Mouse (Mus musculus) T-helper 1 cell (primary cell): Measurements from ENCODE around the gene Dglucy.
"Not testable (repeated sequence)": the region's sequence is repeated elsewhere in the genome, so short reads cannot be mapped to it uniquely, and the experiment has no call there.

Experiments
- in situ Hi-C: fragments of 300-600 bp; cut with MboI, MseI; formaldehyde crosslinking; loops from one replicate; pipeline ENCODE4 v1.15.1; 2025; ENCODE audit warnings: high pct_unique_total_duplicates

Gene Dglucy

DNA sequence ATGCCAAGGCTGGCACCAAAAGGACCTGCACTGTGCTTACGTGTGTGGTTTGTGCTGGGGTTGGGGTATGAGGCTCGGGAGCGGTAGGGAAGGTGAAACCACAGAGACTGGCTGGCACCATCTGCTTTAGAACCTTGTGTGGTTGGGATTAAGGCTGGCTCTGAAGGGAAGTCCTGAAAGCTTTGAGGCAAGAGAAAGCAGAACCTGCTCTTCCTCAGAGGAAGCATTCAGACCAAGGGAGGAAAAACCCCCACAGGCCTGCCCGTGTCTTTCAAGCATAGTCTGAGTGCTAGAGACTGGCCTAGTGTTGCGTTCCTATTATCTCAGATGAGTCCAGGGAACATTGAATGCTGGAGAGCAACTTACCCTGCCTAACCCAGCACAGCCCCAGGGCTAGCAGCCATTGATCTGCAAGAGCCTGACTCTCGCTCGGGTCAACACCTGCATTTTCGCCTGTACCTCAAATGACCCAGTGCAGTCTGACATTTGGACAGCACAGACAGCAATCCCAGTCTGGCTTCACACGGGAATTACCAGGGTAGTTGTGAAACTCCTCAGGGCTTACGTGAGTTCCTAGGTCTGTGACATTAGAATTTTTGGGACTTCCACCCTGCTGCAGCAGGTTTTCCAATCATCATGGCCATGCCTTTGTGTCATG, 452 bp upstream of the Dglucy start:
- in situ Hi-C loops: no loop called here

DNA sequence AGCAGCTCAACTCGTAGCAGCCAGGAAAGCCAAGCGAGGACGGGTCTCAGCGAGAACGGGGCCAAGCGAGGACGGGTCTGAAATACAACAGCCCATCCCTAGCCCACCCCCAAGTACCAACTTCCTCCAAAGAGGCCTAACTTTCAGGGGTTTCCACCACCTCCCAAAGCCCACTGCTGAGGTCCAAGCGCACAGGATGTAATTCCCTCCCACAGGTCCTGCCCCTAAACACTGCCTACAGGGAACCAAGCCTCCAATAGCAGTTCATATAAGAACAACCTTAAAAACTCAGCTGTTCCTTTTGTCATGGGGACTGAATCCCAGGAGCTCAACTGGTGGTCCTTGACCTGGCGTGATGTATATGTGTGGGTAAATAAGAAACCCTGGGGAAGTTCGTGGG, 1.6 kb downstream of the Dglucy start:
- in situ Hi-C loops: no loop called here

DNA sequence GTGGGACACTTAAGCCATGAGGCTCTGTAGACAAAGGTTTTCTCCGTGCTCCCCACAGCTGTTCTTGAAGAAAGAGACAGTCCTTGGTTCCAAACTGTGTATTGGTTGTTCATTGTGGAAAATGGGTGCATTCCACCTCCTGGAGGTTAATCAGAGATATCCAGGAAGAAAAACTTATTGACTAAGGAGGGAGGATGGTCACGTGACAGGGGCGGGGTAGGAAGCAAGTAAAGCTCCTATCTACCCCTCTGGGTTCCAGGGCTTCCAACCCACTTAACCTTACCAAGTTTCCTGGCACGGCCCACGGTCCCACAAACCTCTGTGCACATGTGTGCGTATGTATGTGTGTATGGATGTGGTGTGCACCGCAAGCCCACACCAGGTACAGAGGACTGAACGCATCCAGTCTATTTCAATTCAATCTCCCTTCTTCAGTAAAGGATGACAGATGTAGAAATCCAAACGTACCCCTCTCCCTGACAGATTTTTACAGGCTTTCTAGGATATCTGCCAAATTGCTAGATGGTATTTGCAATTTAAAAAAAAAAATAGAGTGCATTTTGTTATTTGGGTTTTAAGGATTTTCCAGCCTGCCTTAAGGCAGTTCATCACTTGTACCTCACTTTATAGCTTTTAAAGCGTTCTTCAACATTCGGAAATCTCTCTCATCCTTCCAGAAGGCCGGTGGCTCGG, 2.7 kb downstream of the Dglucy start:
- in situ Hi-C loops: no loop called here

DNA sequence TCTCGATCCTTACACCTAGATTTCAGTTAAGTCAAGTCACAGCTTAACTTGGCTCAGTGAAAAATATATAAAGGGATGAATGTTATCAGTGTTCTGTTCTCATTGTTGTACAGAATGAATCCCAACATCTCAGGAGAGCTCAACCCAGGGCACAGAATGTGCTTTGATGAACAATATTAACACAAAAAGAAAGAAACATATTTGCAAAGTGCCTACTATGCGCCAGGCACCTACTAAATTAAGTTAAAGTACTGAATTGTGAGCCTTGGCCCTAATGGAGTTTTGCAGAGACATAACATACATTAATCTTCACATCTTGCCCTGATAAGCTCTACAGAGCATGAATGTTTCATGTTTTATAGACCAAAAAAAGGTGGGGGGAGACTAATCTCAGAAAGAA, 5.3 kb downstream of the Dglucy start:
- in situ Hi-C loops: no loop called here

DNA sequence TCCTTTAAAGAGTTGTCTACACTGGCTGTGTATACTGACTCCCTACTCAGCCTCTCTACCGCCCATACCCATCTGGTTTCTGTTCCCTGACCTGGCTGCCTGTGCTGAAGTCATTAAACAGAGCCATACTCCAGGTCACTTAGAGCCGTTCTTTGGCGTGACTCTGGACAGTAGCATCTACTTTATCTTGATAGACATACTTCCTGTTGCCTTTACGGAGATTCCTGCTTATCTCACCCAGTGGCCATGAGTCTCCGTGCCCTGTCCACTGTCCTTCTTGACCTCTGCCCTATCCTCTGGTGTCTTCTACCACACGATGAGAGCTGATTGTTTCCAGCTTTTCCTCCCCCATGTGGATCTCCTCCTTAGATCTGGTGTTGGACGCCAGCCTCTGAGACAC, 6.5 kb downstream of the Dglucy start:
- in situ Hi-C loops: no loop called here

DNA sequence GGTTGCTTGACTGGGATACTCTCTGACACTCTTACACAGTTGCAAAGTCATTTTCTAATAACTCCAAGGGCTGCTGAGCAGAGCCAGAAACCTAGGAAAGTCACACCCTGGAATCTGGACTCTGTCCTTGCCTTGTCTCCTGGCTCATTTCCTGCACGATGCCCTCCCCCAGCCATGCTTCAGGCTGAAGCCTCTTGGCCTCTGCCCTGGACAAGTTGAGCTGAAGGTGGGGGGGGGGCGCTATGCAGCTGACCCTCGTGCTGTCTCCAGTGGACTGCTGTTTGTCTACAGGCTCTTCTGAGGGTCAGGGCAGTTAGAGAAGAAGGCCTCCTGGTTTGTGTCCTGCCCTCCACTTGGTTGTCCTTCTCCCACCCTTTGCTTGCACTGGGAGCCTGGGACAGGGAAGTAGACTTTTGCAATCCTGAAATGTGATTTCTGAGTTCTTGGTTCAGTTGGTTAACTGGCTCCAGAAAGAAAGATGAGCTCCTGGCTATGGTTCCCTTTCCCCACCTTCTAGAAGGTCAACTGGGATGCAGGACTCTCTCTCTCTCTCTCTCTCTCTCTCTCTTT, 11.2 kb downstream of the Dglucy start:
- in situ Hi-C loops: loop anchor here (5.0 kb wide), 1 partner anchor 42 kb away; no protein-coding TSS in a partner anchor

DNA sequence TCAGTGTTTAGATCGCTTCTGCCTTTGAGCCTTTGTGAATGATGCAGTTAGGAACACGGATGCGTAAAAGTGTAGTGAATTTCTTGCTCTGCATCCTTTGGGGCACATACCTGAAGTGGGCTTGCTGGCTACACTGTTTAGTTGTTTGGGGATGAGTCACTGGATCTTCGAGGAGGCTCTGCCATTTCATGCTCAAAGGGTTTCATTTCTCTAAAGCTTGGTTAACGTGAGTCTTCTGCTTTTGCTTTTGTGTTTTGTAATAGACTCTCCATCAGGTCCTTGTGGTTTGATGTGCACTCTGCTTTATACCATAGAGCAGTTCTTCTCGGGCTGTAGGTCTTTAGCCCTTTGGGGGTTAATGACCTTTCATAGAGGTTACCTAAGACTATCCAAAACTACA, 12.6 kb downstream of the Dglucy start:
- in situ Hi-C loops: loop anchor here (5.0 kb wide), 1 partner anchor 41 kb away; no protein-coding TSS in a partner anchor

DNA sequence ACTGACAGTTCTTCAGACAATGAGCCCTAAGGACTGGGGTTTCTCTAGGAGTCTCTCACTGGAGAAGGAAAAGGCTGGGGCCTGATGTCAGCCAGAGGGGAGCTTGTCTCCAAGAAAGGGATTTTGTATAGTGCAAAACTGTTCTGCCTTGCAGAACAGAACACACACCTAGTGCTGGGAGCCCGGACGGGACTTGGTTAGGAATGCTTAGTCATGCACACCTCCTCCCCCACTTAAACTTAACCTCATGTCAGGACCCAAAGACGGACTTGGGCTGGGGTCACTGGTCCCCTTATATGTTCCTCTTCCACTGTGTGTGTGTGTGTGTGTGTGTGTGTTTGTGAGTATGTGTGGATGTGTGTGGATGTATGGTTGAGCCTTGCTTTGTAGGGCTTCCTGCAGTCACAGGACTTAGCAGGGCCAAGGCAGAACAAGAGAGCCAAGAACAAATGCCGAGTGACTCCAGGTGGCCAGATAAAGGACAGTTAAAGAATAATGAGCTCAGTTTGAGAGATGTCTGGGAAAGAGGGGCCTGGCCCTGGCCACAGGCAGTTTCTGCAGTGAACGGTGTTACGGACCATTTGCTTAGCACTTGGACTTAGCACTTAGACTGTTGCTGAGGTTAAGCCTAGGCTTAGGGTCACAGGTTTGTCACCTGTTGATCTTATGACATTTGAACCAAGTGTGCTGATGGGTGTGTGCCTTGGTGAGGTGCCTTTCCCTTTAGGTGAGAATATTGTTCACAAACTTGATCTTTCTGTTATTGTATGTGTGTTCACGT, 15.8 kb downstream of the Dglucy start:
- in situ Hi-C loops: loop anchor here (5.0 kb wide), 1 partner anchor 38 kb away; no protein-coding TSS in a partner anchor

DNA sequence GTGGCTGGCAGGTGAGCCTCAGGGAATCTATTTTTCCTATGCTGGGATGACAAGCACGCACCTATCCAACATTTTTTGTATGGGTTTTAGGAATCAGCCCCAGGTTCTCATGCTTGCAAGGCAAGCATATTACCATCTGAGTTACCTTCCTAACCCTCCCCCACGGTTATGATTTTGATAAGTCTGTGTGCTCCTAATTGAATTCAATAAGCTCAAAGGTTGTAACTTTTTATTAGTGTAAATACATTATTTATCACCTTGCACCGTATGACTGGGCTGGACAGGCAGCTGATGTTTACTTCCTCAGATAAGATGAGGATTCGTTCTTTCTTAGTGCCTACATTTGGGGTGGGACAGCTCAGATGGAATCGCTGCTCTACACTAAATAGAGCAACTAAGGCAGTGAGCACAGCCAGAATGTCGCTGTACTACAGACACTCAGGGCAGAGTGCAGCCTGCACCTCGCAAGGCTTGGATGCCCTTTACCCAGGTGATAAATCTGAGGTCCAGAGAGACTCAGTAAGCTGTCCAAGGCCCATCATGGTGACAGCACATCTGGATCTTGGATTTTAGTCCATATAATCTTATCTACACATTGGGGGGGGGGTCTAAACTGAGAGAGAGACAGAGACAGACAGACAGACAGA, 16.7 kb downstream of the Dglucy start:
- in situ Hi-C loops: no loop called here

DNA sequence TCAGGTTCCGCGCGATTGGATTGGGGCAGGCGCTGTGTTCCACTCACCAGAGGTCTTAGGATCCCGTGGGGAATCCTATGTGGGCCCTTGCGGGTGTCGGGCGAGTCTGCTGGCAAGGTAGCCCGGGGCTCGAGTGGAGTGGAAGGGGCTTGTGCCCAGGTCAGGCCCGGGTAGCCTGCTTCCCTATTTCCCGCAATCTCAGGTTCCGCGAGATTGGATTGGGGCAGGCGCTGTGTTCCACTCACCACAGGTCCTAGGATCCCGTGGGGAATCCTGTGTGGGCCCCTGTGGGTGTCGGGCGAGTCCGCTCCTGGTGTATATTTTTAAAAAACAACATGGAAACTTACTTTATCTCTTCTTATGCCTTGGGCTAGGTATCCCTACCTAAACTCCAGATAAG, 24.5 kb downstream of the Dglucy start:
- in situ Hi-C loops: not testable (repeated sequence)

DNA sequence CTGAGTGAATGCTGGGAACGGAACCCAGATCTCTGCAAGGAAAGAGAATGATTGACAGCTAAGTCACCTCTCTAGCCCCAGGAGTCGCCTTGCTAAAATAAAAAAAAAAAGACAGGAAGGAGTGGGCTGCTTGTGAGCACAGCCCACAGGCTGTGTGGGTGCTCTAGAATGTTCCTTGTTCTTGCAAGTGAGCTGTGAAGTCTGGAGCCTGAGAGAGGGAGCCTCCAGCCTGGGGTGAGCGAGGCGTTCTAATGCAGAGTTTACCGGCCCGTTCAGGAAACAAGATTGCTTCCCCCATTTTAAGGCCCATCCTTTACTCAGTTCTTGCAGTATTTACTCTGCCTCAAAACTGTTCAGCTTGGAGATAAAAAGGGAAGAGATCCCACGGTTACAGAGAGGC, 28.4 kb downstream of the Dglucy start:
- in situ Hi-C loops: no loop called here

DNA sequence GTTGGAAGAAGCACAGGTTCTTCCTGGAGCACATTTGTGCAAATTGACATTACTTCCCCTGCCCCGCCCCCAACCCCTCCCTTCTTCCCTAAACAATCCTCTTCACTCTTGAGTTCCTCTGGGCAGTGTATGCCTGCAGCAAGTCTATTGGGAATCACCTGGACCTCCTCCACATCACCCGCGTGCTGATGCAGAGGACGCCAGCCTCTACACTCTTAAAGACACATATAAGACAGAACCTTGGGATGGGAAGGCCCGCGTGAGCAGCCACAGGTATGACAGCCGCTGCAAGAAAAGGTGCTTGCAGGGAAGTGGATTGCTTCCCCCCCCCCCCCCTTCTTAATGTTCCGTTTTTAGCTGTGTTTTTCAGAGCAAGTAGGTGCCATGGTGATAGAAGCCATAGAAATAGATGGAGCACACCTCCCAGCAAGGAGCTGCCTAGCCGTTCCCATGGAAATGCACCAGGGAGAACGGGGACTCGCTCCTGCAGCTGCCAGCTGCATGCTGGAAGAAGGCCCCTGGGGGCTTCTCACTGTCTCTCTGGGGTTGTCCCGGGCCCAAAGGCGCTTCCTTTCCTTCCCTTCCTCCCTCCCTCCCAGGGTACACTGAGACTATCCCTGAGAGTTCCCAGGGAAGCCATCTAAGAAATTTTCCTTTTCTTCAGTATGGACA, 29.9 kb downstream of the Dglucy start:
- in situ Hi-C loops: no loop called here

DNA sequence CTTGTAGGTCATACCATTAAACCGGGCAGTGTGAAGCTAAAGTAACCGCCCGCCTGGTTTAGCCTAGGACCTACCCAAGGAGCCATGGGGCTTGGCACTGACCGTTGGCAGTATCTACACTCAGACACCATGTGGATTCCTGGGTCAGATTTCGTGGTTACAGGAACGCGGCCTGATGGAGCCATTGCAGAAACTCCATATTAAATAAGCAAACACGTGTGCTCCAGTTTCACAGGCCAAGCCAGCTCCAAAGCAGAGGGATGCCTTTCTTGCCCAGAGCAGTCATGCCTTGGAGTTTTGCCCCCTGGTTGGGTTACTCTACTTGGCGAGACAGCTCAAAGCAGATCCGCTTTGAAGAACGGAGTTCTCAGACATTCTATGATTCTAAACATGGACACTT, 31.7 kb downstream of the Dglucy start:
- in situ Hi-C loops: no loop called here

DNA sequence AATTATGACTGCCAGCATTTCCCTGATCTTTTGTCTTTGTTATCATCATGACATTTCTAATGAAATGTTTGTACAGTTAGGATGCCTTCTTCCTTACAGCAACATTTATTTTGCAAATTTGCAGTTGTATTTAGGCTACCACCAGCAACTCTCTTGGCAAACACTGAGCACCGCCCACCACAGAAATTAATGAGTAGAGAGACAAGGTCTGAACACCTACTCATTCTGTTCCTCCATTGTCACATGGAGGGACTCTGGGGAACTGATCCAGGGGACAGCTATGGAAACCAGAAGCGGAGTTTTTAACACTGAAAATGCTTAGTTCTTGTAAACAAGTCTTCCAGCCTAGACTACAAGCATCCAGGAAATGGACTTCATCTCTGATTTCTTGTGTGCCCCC, 35.0 kb downstream of the Dglucy start:
- in situ Hi-C loops: no loop called here

DNA sequence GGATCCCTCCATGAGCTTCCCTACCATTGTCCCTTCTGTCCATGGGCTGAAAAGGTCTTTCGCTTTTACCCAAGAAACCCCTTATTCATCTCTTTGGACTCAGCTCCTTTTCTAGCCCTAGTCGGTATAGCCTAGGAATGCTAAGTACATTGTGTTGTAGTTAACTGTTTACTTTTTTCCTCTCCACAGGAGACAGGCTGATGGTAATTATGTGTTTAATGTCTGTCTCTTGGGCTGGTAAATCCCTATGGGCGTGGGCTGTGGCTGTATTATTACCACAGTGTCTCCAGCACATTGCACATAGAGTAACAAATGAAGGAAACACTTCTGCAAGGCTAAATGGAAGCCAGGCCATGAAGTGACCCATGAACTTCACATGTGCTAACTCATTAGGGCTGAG, 35.8 kb downstream of the Dglucy start:
- in situ Hi-C loops: no loop called here

DNA sequence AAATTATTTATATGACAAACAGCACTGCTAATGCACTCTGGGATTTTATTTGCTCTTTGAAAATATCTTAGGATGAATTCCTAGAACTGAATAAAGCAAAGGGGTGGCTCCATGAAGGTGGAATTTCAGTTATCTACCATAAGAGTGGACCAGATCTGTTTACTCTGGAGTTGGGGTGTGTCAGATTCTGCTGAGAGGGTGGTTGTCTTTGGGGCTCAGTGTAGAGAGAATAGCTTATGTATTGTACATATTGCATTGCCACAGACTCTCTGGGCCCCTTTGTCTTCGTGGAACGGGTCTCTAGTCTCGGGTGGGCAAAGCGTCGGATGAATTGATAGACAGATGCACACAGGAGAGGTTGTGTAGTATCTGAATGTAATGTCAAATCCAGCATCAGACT, 38.0 kb downstream of the Dglucy start:
- in situ Hi-C loops: no loop called here

DNA sequence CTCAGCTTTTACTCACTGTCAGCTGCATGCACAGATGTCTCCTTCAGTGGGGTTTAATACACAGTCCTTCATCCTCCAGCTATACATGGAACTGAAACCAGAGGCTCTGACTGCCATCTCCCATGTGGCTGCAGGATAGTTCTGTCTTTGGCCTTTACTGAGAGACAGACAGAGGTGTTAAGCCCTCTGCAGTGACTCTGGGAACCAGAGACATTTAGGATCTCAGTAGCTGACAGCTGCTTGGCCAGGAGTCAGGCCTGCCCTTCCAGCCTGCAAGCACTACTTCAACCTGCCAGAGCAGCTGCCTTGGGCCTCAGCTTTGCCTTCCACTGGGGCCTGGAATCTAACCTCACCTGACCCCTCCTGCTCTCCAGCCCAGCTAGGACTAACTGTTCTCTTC, 41.1 kb downstream of the Dglucy start:
- in situ Hi-C loops: no loop called here

DNA sequence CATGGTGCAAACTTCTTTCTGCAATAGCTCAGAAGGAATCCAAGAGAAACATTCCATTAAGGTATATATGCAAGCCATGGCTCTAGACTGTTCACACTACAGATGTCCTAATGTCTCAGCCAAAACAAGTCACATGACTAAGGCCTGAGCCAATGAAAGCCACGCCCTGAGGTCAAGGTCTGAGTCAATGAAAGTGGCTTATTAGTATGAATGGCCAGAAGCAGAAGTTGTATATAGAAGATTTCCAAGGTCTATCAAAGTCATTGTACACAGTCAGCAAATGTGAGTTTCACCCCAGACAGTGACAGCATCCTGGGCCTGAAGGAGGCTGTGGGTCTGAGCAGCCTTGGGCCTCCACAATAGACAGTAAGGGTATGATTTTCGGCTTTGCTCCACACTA, 52.2 kb downstream of the Dglucy start:
- in situ Hi-C loops: loop anchor here (5.0 kb wide), 1 partner anchor 39 kb away; no protein-coding TSS in a partner anchor

DNA sequence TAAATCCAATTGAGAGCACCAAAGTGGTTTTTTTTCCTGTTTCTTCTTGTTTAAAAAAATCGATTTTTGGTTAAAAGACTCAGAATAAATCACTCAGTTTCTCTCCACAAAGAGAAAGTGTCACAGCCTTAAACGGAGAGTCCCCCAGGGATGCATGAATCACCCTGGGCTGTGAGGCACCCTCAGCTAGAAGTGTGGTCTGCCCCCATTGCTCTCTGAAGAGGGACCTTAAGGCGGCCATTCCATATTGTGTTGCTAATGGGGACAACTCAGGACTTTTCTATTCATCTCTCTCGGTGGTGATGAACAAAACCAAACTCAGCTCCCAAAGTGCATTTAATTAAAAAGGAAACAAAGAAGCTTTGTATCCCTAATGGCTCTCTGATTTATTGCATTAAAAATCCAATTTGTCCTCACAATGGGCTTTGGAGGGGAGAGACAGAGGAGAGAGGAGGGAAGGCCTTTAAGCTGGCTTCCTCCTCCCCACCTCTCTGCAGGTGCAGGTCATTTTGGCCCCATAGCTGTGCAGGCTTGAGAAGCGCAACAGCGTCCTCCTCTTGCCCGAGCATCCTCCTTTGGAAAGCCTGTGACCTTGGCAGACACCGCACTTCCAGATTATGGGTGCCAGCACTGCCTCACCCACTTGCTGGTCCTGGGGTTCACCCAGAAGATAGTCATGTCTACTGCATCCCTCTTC, 52.9 kb downstream of the Dglucy start:
- in situ Hi-C loops: loop anchor here (5.0 kb wide), 1 partner anchor 39 kb away; no protein-coding TSS in a partner anchor

DNA sequence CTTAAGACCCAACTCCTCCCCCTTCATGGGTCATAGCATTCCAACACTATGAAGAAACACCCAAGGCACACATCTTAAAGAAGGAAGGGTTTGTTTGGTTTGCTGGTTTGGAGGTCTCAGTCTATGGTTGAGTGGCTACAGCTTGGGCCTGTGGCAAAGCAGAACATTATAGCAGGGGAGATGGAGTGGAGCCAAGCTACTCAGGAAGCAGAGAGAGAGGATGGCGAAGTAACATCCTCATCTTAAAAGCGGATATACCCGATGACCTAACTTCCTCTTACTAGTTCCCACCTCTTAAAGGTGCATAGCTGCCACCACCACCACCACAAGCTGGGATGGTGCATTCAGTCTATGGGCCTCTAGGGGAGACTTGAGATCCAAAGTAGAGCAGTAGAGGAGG, 58.4 kb downstream of the Dglucy start:
- in situ Hi-C loops: no loop called here
